Mouse (Mus musculus): ENCODE results near the gene Mansc4. TPM values are rescaled to one million over a fixed set of nuclear protein-coding genes. Genes with fewer than 3 reads are reported as not detected.

Mansc4 gene
- not detected for polyA plus RNA-seq (2017; shearing (Covaris generic))

GRCm38 (mm10) chr6:147086594-147087225 is at the start of gene Mansc4:
Gene Mansc4, minus strand, starts transcription at chr6:147087032.

GRCm38 (mm10) chr6:147091136-147092120 is 4.6 kb upstream of the Mansc4 start, which contains the start of gene Klhl42:
Gene Klhl42, plus strand, starts transcription at chr6:147091379.

GRCm38 (mm10) chr6:147042291-147043290 is 44.2 kb downstream of the Mansc4 start, which contains the start of gene Mrps35:
Gene Mrps35, plus strand, starts transcription at chr6:147042764.

GRCm38 (mm10) chr6:147032303-147032925 is 54.4 kb downstream of the Mansc4 start, which contains the start of gene Rep15:
Gene Rep15, plus strand, starts transcription at chr6:147032584.

Other genes starting within 250 kb of the Mansc4 start
- gene Smco2, start 236.9 kb downstream of the Mansc4 start, polyA plus RNA-seq (2017; shearing (Covaris generic)): not detected
- 11.0 TPM for gene Ppfibp1, start 198.5 kb downstream of the Mansc4 start, polyA plus RNA-seq (2017; shearing (Covaris generic))
- not detected for gene 1700034J05Rik, start 132.6 kb downstream of the Mansc4 start, polyA plus RNA-seq (2017; shearing (Covaris generic))
- 0.23 TPM for gene Rep15, start 54.4 kb downstream of the Mansc4 start, polyA plus RNA-seq (2017; shearing (Covaris generic))
- 87.5 TPM for gene Mrps35, start 44.3 kb downstream of the Mansc4 start, polyA plus RNA-seq (2017; shearing (Covaris generic))
- gene Klhl42, start 4.3 kb upstream of the Mansc4 start, polyA plus RNA-seq (2017; shearing (Covaris generic)): 6.7 TPM
- gene Pthlh, start 177.2 kb upstream of the Mansc4 start, polyA plus RNA-seq (2017; shearing (Covaris generic)): not detected

All from activated CD4-positive, CD25-positive, alpha-beta regulatory T cell, adult 9 weeks (primary cell).